Mouse (Mus musculus) gastrocnemius, postnatal 25 days (tissue): Measurements from ENCODE around the gene Gpr137. TPM values are rescaled to one million over a fixed set of nuclear protein-coding genes. Genes with fewer than 3 reads are reported as not detected.

ENCODE experiments used
- DNase-seq: peaks from one replicate; pipeline ENCODE4 v3.0.0; 2022
- total RNA-seq, 2 experiments: library from RNA; stranded (reverse); gene quantifications; 1 replicate in 1 of 2; 2 replicates in 1 of 2; pipeline ENCODE4 v1.2.3; 2021

Gene Gpr137
- total RNA-seq, 2 experiments from 2014 or later, result 9.5 to 10.9 TPM

DNA sequence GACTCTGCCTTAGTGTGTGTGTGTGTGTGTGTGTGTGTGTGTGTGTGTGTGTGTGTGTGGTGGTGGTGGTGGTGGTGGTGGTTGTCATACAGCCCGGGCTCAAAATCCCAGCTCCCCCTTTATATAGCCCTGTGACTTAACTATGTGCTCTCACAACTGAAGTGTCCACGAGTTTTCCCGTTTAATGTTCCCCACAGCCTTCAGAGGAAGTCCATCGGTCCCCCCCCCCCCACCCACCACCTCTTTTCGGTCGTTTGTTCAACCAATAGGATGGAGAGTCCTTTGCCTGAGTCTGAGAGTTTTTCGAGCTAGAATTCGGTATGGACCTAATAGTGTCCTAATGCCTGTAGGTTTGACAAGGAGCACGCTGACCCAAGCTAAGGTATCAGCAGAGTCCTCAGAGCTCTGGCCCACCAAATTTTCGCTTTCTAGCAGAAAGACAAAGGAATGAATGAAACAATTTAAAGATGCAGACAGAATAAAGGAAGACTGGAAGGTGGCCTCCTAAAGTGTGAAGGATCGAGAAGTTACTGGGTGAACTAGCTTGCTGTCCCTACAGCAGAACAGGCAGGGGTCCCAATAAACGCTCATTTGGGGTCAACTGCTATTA lies 31.4 kb upstream of the Gpr137 start:
- no peak for DNase-seq

DNA sequence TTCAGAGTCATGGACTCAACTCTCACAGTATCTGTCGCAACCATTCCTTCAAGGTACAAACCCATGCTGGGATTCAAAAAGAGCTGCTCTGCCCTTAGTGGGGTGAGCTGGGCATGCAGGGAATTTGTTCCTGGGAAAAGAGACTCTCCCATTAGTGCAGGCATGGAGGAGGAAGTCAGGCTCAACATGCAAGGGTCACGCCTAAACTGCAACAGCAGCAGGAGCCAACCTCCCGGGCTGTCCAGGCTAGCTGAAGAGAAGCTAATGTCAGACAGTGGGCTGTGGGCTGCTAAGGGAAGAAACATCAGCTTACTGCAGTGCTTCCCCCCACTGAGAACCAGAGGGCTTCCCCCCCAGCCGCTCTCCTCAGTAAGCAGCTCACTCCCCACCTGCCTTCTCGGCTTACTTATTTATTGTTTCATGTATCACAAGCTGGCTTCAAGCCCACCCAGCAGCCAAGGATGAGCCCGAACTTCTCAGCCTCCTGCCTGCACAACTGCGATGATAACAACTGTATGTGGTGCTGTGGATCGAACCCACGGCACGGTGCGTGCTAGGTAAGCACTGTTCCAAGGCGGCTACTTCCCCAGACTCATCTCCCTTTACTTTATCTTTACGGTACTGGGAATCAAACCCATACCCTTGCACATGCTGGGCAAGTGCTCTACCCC lies 30.1 kb upstream of the Gpr137 start:
- no peak for DNase-seq

DNA sequence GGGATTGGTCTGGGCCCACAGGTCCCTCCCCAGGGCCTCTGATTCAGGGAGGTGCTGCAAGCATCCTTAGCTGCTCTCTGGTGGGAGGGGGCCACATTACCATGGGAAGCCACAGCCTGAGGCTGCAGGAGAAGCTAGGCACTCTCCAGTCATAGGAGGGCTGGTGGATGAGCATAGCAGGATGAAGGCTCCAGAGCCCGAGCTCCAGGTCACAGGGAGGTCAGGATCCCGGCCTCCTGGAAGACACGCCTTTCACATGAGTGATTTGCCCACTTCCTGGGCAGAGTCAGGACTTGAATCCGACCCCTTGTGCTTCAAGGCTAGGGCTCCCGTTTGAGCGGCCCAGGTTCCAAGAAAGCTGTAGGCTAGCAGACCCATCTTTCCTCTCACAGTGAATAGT lies 29.4 kb upstream of the Gpr137 start:
- DNase-seq, result no peak

DNA sequence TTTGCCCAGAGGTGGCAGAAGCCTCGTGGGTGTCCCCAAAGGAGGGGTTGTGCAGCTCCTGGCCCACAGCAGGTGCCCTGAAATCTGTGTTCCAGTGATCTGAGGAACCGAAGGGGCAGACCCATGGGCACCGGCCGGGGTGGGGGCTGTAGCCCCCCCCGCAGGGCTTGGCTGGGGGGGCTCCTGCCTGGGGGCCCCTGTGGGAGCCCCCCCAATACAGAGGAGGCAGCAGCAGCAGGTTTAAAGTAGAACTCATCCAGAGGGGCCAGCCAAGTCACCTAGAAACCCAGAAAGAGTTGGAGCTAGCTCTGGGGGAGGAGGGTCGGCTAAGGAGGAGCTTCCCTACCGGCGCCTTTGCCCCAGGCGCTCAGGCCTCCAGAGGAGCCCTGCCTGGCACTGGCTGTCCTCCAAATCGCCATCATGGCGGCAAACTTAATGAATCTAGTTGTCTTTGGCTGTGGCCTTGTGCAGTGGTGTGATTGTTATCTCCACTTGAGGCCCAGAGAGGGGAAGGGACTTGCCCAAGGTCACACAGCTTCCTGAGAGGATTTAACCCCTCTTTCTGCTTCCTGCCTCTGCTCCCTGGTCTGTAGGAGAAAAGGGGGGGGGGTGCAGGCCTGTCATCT lies 28.3 kb upstream of the Gpr137 start:
- no peak for DNase-seq

DNA sequence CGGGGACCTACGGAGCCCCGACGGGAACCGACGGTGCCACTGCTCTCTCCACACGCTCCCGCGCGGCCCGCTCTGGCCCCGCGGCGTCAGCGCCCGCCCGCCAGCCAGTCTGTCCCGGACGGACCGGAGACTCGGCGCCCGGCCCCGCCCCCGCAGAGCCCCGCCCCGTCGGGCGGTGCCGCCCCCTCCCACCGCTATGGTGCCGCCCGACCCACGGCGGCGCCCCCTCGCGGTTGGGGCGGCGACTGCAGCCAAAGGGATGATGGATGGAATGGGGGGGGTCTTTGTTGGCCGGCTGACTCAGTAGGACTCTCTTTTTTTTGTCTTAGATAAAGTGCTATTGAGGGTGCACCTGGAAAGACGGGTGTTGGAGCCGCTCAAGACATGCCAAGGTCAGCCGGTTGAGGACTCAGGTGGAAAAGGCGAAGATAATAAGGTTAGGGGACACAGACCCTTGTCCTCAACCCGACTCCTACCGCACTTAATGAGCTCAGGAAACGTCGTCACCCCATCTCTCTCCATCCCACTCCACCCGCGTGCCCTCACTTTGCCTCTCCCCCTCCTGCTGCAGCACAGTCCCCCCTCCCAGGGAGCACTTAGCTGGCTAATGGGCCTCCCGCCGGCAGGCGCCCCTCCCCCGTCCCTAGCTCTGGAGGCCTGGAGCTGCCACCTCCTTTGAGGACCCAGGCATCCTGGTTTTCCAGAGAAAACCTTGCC lies 27.5 kb upstream of the Gpr137 start:
- DNase-seq, result peak; percentile 82

DNA sequence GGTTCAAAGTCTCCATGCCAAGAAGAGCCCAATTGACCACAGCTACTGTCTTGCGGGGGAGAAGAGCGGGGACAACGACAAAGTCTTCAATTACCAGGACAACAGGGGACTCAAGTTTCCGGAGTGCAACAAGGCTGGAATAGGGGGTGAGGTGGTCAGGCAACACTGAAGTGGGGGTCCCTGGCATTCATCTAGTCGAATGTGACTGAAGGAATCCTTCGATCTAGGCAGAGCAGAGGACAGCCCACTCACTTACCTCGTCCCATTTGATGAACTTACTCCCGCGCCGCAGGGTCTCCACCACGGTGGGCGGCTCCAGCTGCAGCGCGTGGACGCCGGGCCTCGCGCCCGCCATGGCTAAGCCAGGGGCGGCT lies 27.0 kb upstream of the Gpr137 start:
- DNase-seq, result no peak

DNA sequence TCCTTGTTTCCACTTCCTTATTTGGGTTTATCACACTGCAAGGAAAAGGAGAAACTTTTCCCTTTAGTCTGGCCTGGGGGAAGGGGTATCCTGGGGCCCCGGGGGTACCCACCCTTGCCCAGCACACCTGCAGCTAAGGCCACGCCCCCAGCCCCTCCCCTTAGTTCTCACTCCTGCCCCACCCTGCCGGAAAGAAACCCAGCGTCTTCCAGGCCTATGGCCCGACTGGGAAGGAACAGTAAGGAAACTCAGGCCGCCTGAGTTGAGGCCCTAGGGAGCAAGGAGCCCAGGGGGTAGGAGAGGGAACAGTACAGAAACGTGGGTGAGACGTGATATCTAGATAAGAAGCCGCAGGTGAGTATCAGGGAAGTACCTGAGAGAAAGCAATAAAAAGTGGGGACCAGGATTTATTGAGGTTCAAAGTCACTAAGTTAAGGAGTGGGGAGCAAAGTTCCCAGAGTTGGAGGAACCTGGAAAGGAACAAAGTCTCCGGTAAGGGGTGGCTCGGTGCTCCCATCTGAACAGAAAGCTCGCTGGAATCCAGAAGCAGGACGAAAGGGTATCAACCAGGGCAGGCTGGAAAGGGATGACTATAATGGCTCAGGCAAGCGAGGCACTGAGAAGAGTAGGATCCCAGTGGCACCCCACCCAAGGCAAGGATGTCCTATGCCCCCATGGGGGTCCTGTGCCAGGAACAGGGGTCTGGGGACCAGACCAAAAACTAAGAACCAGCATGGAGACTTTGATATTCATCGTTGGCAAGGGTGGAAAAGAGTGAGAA lies 26.4 kb upstream of the Gpr137 start:
- no peak for DNase-seq

DNA sequence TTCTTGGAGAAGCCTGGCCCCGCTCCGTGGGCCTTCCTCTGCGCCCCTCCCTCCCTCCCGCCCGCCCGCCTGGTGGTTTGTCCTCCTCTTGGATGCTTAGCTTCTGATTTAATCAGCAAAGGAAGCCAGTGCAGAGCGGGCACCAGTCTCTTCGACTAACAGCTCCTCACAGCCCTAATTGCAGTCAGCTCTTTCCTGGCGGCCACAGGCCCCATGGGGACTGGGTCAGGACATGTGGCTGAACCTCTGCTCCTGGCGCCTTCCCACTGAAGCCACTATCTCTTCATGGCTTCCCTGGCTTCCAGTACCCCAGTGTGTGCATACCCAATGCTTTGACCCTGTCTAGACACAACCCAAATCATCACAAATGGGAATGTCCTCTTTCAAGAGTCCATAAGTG lies 14.2 kb upstream of the Gpr137 start:
- DNase-seq, result no peak

DNA sequence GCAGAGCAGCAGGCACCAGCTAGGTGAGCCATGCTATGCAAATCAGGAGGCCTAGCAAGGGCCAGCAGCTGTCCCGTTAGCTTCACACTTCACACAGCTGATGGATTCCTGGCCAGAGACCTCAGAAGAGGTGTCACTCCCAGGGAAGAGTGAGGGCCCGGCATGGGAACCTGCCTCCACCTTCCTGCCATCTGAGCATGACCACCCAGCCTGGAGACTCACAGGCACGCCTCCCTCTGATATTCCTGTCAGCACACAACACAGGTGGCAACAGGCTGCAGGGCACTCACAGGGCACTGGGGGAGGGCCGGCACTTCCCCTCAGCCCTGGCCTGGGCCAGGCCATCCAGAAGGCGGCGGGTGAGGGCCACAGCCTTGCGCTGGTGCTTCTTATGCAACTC lies 13.1 kb upstream of the Gpr137 start:
- DNase-seq, result no peak

DNA sequence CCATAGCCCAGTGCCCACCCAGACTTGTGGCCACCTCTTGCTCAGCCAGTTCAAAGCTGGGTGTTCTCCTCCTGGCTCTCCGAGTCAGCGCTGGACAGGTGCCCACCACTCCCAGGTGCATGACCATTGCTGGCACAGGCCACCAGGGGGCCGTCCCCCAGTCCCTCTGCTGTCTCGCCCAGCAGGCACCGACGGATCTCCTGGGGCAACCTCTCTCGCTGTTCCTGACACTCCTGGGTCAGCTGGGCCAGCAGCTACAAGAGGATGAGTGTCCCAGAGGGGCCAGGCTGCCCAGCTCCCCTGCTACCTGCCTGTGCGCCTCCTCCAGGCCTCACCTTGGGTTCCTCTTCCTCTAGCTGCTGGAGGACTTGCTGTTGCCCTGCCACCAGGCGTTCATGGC lies 11.8 kb upstream of the Gpr137 start:
- no peak for DNase-seq

DNA sequence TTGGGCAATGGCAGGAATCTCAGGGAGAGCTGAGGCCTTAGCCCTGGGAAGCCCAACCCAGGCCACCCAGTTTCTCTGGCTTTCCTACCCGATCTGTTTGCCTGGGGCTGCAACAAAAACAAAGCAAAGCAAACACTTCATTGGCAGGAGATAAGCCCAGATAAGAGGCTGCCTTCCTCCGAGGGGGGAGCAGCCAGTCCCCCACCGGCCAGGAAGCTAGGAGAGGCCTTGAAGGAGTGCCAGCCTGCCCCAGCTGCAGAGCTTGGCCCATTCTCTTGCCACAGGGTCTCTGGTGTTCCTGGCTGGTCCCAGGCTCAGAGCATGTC lies 10.4 kb upstream of the Gpr137 start:
- DNase-seq, result peak; percentile 52

DNA sequence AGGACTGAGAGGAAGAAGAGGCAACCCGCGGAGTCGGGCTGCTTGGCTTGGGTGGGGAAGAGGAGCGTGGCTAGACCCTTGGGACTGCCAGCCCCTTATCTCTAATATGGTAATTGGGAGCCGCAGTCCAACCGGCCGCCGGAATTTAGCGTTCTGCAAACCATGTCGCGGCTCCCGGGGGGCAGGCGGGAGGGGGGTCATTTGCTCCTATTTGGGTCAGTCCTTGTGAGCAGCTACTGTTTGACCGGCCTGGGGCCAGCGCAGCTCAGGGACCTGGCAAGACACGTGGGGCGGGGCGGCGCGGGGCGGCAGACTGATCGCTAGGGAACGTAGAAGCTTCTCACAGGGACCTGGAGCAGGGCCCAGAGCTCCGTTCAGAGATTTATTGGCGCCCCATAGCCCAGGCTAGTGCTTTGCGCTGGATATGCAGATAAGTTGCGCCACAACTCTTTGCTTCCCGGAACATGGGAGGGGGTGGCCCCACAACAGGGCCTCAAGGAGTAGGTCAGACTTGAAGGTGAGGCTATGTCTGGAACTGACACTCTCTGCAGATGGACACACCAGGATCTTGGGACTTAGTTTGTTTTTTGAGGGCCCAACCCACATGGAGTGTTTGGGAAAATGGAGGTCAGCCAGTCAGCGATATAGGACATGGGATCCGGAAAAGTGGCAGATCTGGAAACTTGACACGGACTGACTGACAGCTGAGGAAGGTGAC lies 9.9 kb upstream of the Gpr137 start:
- peak; percentile 85 for DNase-seq

DNA sequence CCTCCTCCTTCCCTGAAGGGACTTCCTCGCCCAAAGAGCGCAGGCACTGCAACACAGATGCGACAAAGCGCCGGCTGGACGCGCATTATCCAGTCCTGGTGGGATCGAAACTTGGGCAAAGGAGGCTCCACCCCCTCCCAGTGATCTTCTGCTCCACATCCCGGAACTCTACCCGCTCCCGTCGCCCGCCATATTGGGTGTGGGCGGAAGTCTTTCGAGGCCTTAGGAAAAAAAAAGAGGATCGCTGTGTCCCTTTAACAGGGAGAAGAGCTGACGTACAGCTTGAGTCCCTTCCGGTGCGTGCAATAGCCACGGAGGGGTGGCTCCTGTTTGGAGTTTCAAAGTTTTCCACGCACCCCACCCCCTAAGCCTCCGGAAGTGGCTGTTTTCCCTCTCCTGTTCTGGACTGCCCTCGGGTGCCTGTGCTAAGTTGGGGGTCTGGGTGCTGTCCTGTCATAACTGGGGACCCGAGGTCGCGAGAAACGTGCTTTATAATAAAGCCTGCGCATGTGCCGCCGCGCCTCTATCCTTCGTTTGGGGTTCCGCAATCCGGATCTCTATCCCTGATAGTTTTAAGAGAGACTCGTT lies 9.2 kb upstream of the Gpr137 start:
- DNase-seq, result peak; percentile 96

DNA sequence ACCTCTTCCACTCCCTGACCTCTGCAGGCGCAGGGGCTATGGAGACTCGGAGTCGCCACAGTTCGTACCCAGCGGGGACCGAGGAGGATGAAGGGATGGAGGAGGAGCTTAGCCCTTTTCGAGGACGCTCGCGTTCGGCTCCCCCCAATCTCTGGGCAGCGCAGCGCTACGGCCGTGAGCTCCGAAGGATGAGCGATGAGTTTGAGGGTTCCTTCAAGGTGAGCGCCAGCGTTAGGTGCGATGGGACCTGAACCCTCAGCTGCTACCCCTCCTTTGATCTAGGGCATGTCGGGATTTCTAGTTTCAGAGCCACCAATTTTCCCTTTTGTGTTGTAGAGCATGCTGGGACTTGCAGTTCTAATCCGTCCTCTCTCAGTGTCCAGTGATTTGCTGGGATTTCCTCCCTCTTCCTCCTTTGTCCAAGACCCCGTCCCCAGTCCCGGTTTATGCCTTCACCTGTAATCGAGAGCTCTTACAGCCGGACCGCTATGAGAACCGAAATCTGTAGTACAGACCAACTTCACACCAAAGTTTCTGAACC lies 8.4 kb upstream of the Gpr137 start:
- DNase-seq, result peak; percentile 50

DNA sequence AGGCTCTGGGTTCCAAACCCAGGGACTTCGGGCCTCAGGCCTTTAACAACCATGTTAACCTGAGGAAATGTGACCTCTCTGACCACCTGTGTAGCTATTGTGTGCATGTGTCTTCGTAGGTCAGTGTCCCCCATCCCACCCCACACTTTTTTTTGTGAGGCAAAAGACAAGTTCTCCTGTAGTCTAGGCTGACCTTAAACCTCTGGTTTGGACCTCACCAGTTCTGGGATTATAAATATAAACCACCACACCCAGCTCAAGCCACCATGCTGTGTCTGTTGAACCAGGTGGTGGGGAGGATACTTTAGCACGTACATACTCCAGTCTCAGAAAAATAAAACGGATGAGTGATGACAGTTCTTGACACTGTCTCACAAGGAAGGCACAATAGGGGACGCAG lies 7.7 kb upstream of the Gpr137 start:
- DNase-seq, result no peak

DNA sequence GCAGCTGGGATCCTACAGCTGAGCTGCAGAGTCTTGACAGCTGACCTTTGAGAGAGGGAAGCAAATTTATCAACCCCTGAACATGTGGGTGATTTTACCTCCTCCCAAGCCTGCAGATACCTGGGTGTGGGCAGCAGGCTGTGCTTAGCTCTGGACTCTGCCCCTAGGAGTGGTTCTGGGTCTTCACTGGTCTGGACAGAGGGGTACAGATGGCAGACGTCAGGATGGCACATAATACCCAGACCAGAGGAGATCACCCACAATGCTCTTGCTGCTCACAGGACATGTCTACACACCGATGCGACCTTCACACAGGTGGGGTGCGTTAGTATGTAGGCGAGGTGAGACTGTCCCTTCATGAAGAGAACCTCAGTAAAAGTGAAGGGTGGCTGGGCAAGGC lies 7.3 kb upstream of the Gpr137 start:
- no peak for DNase-seq

DNA sequence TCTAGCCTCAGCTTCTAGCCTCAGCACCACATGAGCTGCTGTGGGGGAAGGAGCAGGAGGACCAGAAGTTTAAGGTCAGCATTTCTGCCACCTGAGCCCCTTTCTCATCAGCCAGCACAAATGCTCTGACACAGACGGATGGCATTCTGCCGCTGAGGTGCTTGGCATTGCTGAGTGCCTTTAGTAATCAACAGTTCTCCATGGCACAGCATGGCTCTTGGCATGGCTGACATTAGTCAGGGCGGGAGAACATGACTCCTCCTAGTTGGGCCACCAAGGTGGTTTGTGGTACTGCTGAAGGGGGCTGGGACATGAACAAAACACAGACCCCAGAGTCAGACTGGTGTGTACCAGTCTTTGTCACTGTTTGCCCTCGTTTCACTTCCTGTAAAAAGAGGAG lies 5.9 kb upstream of the Gpr137 start:
- DNase-seq, result no peak

DNA sequence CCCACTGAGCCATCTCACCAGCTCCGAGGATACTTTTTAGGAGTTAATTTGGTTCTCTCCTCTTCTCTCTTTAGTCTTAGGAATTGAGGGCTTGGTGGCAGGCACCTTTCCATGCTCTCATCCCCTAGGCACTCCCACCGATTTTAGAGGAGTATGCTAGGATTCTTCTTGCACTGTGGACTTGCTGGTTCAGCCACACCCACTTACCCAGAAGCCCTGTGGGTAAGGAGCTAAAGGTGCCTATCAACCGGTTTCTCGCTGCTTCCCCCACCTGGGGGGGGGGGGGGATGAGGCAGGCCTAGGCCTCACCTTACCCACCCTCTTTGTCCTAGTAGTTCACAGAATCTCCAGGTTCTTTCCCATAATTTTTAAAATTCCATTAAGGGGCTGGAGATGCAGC lies 5.5 kb upstream of the Gpr137 start:
- DNase-seq, result no peak

DNA sequence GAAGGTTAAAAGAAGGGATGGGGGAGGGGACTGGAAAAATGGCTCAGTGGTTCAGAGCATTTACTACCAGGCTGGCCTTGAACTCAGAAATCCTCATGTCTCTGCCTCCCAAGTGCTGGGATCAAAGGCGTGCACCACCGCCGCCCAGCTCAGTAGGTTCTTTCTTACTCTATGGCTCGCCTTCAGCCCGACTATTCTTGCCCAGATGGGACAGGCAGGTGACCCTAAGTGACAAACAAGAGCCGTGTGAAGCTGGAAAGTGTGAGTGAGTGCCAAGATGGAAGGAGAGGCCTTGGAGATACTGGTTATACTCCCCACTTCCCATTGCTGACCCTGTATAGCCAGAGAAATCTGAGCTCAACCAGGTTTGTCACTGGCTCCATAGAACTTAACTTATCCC lies 1.4 kb upstream of the Gpr137 start:
- no peak for DNase-seq

DNA sequence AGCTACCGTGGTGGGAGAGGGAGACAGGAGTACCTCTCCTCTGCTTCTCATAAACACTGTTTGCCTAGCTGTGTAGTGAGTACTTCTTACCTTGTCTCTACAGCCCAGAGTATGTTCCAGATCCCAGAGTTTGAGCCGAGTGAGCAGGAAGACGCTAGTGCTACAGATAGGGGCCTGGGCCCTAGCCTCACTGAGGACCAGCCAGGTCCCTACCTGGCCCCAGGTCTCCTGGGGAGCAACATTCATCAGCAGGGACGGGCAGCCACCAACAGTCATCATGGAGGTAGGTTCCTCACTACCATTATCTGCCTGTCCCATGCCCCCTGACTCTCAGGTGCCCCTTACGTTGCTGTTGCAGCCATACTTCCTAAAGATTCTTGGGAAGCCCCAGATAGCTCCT lies 484 bp upstream of the Gpr137 start:
- DNase-seq, result no peak
